Mouse (Mus musculus): Measurements from ENCODE around the gene Ppp6r1. TPM values are rescaled to one million over a fixed set of nuclear protein-coding genes. Genes with fewer than 3 reads are reported as not detected.

Gene Ppp6r1
- polyA plus RNA-seq, 1 experiment from 2014 or later: 10.2 TPM

DNA sequence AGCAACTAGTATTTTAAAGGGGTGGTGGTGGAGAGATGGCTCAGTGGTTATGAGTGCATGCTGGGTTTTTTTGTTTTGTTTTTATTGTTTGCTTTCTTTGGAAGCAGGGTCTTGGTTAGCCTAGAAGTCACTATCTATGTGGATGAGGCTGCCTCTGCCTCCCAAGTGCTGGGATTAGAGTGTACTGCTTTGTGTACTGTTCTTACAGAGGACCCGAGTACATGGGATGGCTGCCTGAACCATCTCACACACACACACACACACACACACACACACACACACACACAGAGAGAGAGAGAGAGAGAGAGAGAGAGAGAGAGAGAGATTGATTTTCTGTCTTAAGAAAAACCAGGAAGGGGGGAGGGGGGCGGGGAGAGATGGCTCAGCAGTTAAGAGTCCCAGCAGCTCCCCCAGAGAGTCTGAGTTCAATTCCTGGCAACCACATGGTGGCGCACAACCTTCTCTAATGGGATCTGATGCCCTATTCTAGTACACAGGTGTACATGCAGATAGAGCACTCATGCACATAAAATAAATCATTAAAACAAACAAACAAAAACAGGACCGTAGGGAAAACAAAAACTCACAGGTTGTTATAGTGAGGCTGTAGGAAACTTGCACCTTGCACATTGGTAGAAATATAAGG, 35.2 kb downstream of the Ppp6r1 start:
- H3K4me2 ChIP-seq (replicated peaks; ENCODE audit: low read depth, low read length): no peak overlapping the region
- H3K4me3 ChIP-seq (ENCODE audit: low read depth, low read length): no peak overlapping the region
- H3K27me3 ChIP-seq (ENCODE audit: control insufficient read depth, insufficient read depth, low read length): no peaks in the 10 kb centered on the region
- H3K4me1 ChIP-seq (ENCODE audit: control insufficient read depth, insufficient read depth, low read length): no peaks in the 10 kb centered on the region
- WGBS: 14% methylated on average over 4 of the region's 4 CpGs
- no peaks in the 10 kb centered on the region for H3K9me3 ChIP-seq (ENCODE audit: control insufficient read depth, low read depth, low read length)
- no peak for ATAC-seq (ENCODE audit: insufficient number of reproducible peaks, insufficient read depth, low FRiP score, low read depth)
- no peak overlapping the region for H3K9ac ChIP-seq (replicated peaks; ENCODE audit: low read depth, low read length)
- peaks cover 3% of the 10 kb centered on the region; the same call in 1 of the 2 replicates for H3K36me3 ChIP-seq (ENCODE audit: control insufficient read depth, insufficient read depth, low read length)
- H3K27ac ChIP-seq (ENCODE audit: low read length): no peak overlapping the region

DNA sequence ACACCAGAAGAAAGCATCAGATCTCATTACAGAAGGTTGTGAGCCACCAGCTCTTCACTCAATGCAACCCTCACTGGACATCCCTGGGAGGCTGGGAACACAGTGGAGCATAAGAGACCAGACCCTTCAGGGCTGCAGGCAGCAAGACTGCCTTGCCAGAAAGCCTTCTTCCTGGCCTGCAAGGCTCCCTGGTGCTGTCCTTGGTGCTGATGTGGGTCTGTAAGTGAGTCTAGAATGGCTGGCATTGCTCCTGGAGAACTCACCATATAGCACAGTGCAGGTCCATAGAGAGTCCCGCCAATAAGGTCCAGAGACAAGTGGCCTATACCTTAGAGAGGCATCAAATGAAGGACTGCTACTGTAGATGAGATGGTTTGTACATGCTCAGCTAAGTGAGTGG, 38.8 kb downstream of the Ppp6r1 start:
- Histone ChIP-seq H3K36me3 (ENCODE audit: control insufficient read depth, insufficient read depth, low read length) (no peaks in the 10 kb centered on the region), H3K9me3 (ENCODE audit: control insufficient read depth, low read depth, low read length) (no peaks in the 10 kb centered on the region), H3K9ac (replicated peaks; ENCODE audit: low read depth, low read length) (no peak overlapping the region), H3K27me3 (ENCODE audit: control insufficient read depth, insufficient read depth, low read length) (no peaks in the 10 kb centered on the region), H3K4me3 (ENCODE audit: low read depth, low read length) (no peak overlapping the region), H3K27ac (ENCODE audit: low read length) (no peak overlapping the region), H3K4me1 (ENCODE audit: control insufficient read depth, insufficient read depth, low read length) (no peaks in the 10 kb centered on the region), H3K4me2 (replicated peaks; ENCODE audit: low read depth, low read length) (no peak overlapping the region)
- WGBS: 41% methylated on average over 1 of the region's 1 CpGs
- no peak for ATAC-seq (ENCODE audit: insufficient number of reproducible peaks, insufficient read depth, low FRiP score, low read depth)

DNA sequence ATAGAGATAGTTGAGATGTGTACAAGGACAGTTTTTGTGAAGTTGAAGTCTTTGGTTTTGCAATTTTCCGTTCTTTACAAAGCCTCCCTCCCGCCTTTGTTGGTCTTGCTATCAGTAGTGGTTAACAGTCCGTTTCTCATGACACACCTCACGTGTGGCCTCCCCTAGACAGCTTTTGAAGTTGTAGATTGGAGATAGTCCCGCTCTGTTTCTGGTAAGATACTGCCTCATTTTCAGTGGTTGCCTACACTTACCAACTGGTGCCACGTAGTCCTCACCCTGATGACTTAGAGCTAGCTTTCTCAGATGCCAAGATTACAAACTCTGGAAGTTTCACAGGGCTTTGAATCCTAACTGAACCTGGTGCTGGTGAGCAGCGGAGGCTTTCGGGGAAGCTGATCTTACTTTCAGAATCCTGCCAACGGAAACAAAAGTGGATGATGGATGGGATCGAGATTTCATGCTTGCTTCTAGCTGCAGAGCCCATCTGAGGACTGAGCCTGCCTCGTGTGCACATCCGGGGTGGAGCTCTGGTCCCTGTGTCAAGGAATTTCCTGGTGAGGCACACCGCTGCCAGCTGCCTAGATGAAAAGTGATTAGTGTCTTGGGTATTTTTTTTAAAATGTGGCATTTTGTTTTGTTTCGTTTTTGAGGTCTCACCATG, 44.9 kb downstream of the Ppp6r1 start:
- H3K9me3 ChIP-seq (ENCODE audit: control insufficient read depth, low read depth, low read length): no peaks in the 10 kb centered on the region
- H3K4me1 ChIP-seq (ENCODE audit: control insufficient read depth, insufficient read depth, low read length): no peaks in the 10 kb centered on the region
- H3K27ac ChIP-seq (ENCODE audit: low read length): no peak overlapping the region
- no peak overlapping the region for H3K4me3 ChIP-seq (ENCODE audit: low read depth, low read length)
- H3K9ac ChIP-seq (replicated peaks; ENCODE audit: low read depth, low read length): no peak overlapping the region
- WGBS: 61% methylated on average over 14 of the region's 14 CpGs
- ATAC-seq (ENCODE audit: insufficient number of reproducible peaks, insufficient read depth, low FRiP score, low read depth): no peak
- H3K27me3 ChIP-seq (ENCODE audit: control insufficient read depth, insufficient read depth, low read length): no peaks in the 10 kb centered on the region
- no peaks in the 10 kb centered on the region for H3K36me3 ChIP-seq (ENCODE audit: control insufficient read depth, insufficient read depth, low read length)
- no peak overlapping the region for H3K4me2 ChIP-seq (replicated peaks; ENCODE audit: low read depth, low read length)

DNA sequence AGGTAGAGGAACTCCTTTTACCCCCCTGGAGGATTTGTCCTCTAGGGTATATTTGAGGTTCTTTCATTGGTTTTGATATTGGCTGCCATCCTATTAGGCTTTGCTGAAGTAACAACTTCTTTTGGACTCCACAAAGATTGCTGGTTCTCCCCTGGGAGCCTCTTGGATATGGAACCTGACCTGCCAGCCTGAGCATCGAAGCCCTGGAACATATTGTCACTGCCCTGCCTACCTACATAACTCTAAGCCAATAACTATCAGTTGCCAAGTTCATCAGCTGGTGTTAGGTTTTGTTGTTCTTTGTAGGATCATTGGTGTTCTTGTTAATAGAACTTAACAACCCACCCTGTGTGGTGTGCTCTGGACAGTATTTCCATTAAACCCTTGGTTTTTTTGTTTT, 45.9 kb downstream of the Ppp6r1 start:
- ATAC-seq (ENCODE audit: insufficient number of reproducible peaks, insufficient read depth, low FRiP score, low read depth): no peak
- Histone ChIP-seq H3K27me3 (ENCODE audit: control insufficient read depth, insufficient read depth, low read length) (no peaks in the 10 kb centered on the region), H3K36me3 (ENCODE audit: control insufficient read depth, insufficient read depth, low read length) (no peaks in the 10 kb centered on the region), H3K27ac (ENCODE audit: low read length) (no peak overlapping the region), H3K9ac (replicated peaks; ENCODE audit: low read depth, low read length) (no peak overlapping the region), H3K9me3 (ENCODE audit: control insufficient read depth, low read depth, low read length) (no peaks in the 10 kb centered on the region), H3K4me3 (ENCODE audit: low read depth, low read length) (no peak overlapping the region), H3K4me1 (ENCODE audit: control insufficient read depth, insufficient read depth, low read length) (no peaks in the 10 kb centered on the region), H3K4me2 (replicated peaks; ENCODE audit: low read depth, low read length) (no peak overlapping the region)
- 70% methylated on average over 1 of the region's 1 CpGs for WGBS

DNA sequence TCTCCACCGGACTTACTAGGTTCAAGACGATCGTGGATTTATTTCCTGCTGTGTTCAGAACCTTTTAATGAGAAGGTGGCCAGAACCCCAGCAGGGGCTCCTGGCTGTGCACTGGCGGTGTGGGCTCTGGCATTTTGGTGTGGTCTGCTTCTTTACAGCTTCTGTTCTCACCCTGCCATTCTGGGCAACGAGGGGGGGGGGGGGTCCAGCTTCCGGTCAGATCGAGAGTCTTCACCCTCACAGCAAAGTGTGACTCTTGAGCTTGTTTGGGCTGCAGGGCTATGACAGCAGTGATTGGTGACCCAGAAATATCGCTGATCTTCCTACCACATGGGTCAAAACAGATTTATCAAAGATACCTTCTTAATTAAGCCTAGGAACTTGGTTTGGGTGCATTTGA, 46.4 kb downstream of the Ppp6r1 start:
- Histone ChIP-seq H3K4me1 (ENCODE audit: control insufficient read depth, insufficient read depth, low read length) (no peaks in the 10 kb centered on the region), H3K4me3 (ENCODE audit: low read depth, low read length) (no peak overlapping the region), H3K9ac (replicated peaks; ENCODE audit: low read depth, low read length) (no peak overlapping the region), H3K4me2 (replicated peaks; ENCODE audit: low read depth, low read length) (no peak overlapping the region), H3K9me3 (ENCODE audit: control insufficient read depth, low read depth, low read length) (no peaks in the 10 kb centered on the region), H3K27me3 (ENCODE audit: control insufficient read depth, insufficient read depth, low read length) (no peaks in the 10 kb centered on the region), H3K27ac (ENCODE audit: low read length) (no peak overlapping the region), H3K36me3 (ENCODE audit: control insufficient read depth, insufficient read depth, low read length) (no peaks in the 10 kb centered on the region)
- WGBS: 62% methylated on average over 8 of the region's 8 CpGs
- no peak for ATAC-seq (ENCODE audit: insufficient number of reproducible peaks, insufficient read depth, low FRiP score, low read depth)

DNA sequence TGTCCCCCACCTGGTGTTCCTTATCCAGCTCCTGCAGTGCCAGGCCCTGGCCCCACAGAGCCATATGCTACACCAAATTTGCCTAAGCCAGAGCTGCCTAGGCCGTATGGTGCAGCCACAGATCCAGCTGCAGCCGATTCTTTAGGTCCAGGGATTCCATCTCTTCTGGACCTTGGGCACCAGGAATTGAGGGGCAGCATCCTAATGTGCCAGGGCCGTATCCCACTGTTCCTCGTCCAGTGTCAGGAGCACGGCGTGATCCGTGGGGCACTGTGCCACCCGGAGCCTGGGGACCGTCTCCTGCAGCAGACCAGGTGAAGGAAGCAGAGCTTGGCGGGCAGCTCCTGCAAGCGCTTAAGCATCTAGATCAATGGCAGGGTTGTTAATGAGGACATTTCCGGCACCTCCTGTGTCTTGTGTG, 46.9 kb downstream of the Ppp6r1 start:
- 82% methylated on average over 12 of the region's 12 CpGs for WGBS
- H3K4me2 ChIP-seq (replicated peaks; ENCODE audit: low read depth, low read length): no peak overlapping the region
- ATAC-seq (ENCODE audit: insufficient number of reproducible peaks, insufficient read depth, low FRiP score, low read depth): no peak
- no peak overlapping the region for H3K27ac ChIP-seq (ENCODE audit: low read length)
- H3K36me3 ChIP-seq (ENCODE audit: control insufficient read depth, insufficient read depth, low read length): no peaks in the 10 kb centered on the region
- H3K9ac ChIP-seq (replicated peaks; ENCODE audit: low read depth, low read length): no peak overlapping the region
- no peaks in the 10 kb centered on the region for H3K4me1 ChIP-seq (ENCODE audit: control insufficient read depth, insufficient read depth, low read length)
- no peaks in the 10 kb centered on the region for H3K27me3 ChIP-seq (ENCODE audit: control insufficient read depth, insufficient read depth, low read length)
- H3K9me3 ChIP-seq (ENCODE audit: control insufficient read depth, low read depth, low read length): no peaks in the 10 kb centered on the region
- H3K4me3 ChIP-seq (ENCODE audit: low read depth, low read length): no peak overlapping the region

DNA sequence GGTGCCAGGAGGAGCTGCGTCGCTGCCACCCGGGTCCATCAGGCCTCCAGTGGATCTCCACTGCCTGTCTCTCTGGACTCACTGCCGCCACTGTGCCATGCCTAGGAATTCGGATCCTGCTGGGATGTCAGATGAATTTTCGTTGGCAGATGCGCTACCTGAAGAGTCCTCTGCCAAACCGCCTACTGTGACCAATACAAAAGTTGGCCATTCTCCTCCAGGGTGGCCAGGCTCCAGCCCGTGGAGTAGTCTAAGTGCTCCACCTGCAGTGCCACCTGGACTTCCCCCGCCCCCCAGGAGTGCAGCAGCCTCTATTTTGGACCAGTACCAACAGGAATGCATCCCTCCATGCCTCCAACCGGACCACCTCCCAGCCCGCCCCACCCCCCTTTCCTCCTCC, 47.3 kb downstream of the Ppp6r1 start:
- no peaks in the 10 kb centered on the region for H3K4me1 ChIP-seq (ENCODE audit: control insufficient read depth, insufficient read depth, low read length)
- no peak overlapping the region for H3K4me2 ChIP-seq (replicated peaks; ENCODE audit: low read depth, low read length)
- H3K36me3 ChIP-seq (ENCODE audit: control insufficient read depth, insufficient read depth, low read length): no peaks in the 10 kb centered on the region
- ATAC-seq (ENCODE audit: insufficient number of reproducible peaks, insufficient read depth, low FRiP score, low read depth): no peak
- 80% methylated on average over 12 of the region's 12 CpGs for WGBS
- H3K27ac ChIP-seq (ENCODE audit: low read length): no peak overlapping the region
- H3K4me3 ChIP-seq (ENCODE audit: low read depth, low read length): no peak overlapping the region
- H3K9me3 ChIP-seq (ENCODE audit: control insufficient read depth, low read depth, low read length): no peaks in the 10 kb centered on the region
- H3K27me3 ChIP-seq (ENCODE audit: control insufficient read depth, insufficient read depth, low read length): no peaks in the 10 kb centered on the region
- H3K9ac ChIP-seq (replicated peaks; ENCODE audit: low read depth, low read length): no peak overlapping the region

DNA sequence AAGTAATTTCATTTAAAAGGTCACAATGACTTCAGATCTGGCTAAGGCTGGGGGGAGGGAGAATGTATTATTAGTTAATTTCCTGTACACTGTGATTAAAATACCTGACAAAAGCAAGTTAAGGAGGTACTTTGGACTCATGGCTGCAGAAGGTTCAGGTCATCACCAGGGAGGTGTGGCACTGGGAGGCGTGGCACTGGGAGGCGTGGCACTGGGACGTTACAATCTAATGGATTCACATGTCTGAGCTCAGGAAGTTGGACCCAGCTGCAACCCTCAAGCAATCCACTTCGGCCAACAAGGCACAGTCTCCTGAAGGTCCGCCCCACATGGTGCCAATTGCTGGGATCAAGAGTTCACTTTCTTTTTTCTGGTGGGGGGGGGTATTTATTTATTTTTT, 50.8 kb downstream of the Ppp6r1 start:
- H3K9ac ChIP-seq (replicated peaks; ENCODE audit: low read depth, low read length): no peak overlapping the region
- no peaks in the 10 kb centered on the region for H3K27me3 ChIP-seq (ENCODE audit: control insufficient read depth, insufficient read depth, low read length)
- H3K4me1 ChIP-seq (ENCODE audit: control insufficient read depth, insufficient read depth, low read length): no peaks in the 10 kb centered on the region
- WGBS: 65% methylated on average over 5 of the region's 5 CpGs
- no peaks in the 10 kb centered on the region for H3K9me3 ChIP-seq (ENCODE audit: control insufficient read depth, low read depth, low read length)
- no peak for ATAC-seq (ENCODE audit: insufficient number of reproducible peaks, insufficient read depth, low FRiP score, low read depth)
- H3K4me3 ChIP-seq (ENCODE audit: low read depth, low read length): no peak overlapping the region
- H3K4me2 ChIP-seq (replicated peaks; ENCODE audit: low read depth, low read length): no peak overlapping the region
- H3K36me3 ChIP-seq (ENCODE audit: control insufficient read depth, insufficient read depth, low read length): no peaks in the 10 kb centered on the region
- H3K27ac ChIP-seq (ENCODE audit: low read length): no peak overlapping the region

DNA sequence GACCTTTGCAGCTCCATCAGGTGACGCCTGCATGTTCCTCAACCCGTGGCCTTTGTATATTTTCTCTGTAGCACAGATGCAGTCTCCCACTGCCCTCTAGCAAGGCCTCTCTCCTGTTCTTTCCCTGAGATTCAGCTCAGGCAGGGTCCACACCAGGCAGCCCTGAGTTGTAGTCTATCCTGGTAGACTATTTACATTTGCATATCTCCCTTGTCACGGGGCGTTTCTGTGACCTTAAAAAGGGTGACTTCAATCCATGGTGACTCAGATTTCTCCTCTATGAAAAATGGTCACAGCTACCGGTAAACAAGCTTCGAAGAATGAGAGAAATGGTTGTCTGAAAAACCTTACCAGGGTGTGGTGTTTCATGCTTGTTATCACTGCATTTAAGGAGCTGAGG, 54.9 kb downstream of the Ppp6r1 start, which contains the start of gene Ptprh:
Gene Ptprh (minus strand): TSS at position 169 of the 400 bp plus-strand sequence.
- Histone ChIP-seq H3K4me3 (ENCODE audit: low read depth, low read length) (no peak within 1 kb of the TSS), H3K4me1 (ENCODE audit: control insufficient read depth, insufficient read depth, low read length) (no peaks in the 10 kb centered on the region), H3K36me3 (ENCODE audit: control insufficient read depth, insufficient read depth, low read length) (no peaks in the 10 kb centered on the region), H3K27me3 (ENCODE audit: control insufficient read depth, insufficient read depth, low read length) (no peaks in the 10 kb centered on the region), H3K9me3 (ENCODE audit: control insufficient read depth, low read depth, low read length) (no peaks in the 10 kb centered on the region), H3K4me2 (replicated peaks; ENCODE audit: low read depth, low read length) (no peak within 1 kb of the TSS), H3K9ac (replicated peaks; ENCODE audit: low read depth, low read length) (no peak within 1 kb of the TSS), H3K27ac (ENCODE audit: low read length) (no peak within 1 kb of the TSS)
- 62% methylated on average over 6 of the region's 6 CpGs for WGBS
- no peak for ATAC-seq (ENCODE audit: insufficient number of reproducible peaks, insufficient read depth, low FRiP score, low read depth)

All from stomach, embryonic 14.5 days (tissue).